Mouse (Mus musculus) liver, postnatal 0 days (tissue): Measurements from ENCODE around the gene Neurog1. TPM values are rescaled to one million over a fixed set of nuclear protein-coding genes. Genes with fewer than 3 reads are reported as not detected.

ENCODE experiments used
- ATAC-seq: fragments of 200-750 bp; cut with Nextera tagmentation; 2 replicates; pipeline ENCODE4 v1.8.0; 2017; ENCODE audit warnings: mild to moderate bottlenecking, moderate library complexity
- DNase-seq: peaks from one replicate; pipeline ENCODE4 v3.0.0-alpha.2; 2016
- H3K27ac ChIP-seq: fragments of 300-500 bp; sonication (generic); 2 replicates; pipeline ENCODE4 v1.5.1; 2014; ENCODE audit warnings: antibody characterized with exemption, moderate library complexity, mild to moderate bottlenecking, low read depth
- H3K27me3 ChIP-seq: fragments of 300-500 bp; sonication (generic); 2 replicates; pipeline ENCODE4 v1.6.1; 2014; ENCODE audit warnings: low read length, control low read depth, mixed read lengths; ENCODE audit not compliant: insufficient read depth
- H3K36me3 ChIP-seq: fragments of 300-500 bp; sonication (generic); replicated peaks from 2 replicates; pipeline ENCODE4 v1.6.1; 2014; ENCODE audit warnings: mild to moderate bottlenecking, control low read depth, low read length, moderate library complexity, mixed read lengths; ENCODE audit not compliant: insufficient read depth
- H3K4me1 ChIP-seq: fragments of 300-500 bp; sonication (generic); 2 replicates; pipeline ENCODE4 v1.6.1; 2014; ENCODE audit warnings: antibody characterized with exemption, mild to moderate bottlenecking, control low read depth; ENCODE audit not compliant: insufficient read depth
- H3K4me2 ChIP-seq: fragments of 300-500 bp; sonication (generic); 2 replicates; pipeline ENCODE4 v1.6.1; 2014; ENCODE audit warnings: low read depth, mild to moderate bottlenecking, low read length, moderate library complexity, mixed read lengths
- H3K4me3 ChIP-seq: fragments of 300-500 bp; sonication (generic); 2 replicates; pipeline ENCODE4 v1.5.1; 2014; ENCODE audit warnings: low read depth, low read length
- H3K9ac ChIP-seq: fragments of 300-500 bp; sonication (generic); replicated peaks from 2 replicates; pipeline ENCODE4 v1.6.1; 2014; ENCODE audit warnings: mild to moderate bottlenecking, moderate library complexity
- H3K9me3 ChIP-seq: fragments of 300-500 bp; sonication (generic); 2 replicates; pipeline ENCODE4 v1.6.1; 2016; ENCODE audit warnings: mild to moderate bottlenecking, control low read depth, low read length, mixed read lengths
- CTCF ChIP-seq: sonication (generic); IDR thresholded peaks from 2 replicates; pipeline ENCODE4 v1.5.1; 2016; ENCODE audit warnings: antibody characterized with exemption, low read depth
- EP300 ChIP-seq: IDR thresholded peaks from 2 replicates; pipeline ENCODE4 v1.6.1; 2016; ENCODE audit warnings: antibody characterized with exemption, low read depth, mild to moderate bottlenecking
- WGBS: fragments of 180-500 bp; shearing (Covaris S2); extraction: QIAGEN DNeasy Blood & Tissue Kit; methylation state at CpG from one replicate; pipeline ENCODE4 v1.1.7; 2014; ENCODE audit not compliant: insufficient replicate concordance; 5-methylcytosine and 5-hydroxymethylcytosine counted together
- polyA plus RNA-seq: library from polyadenylated mRNA; unstranded; fragments of >200 nt; fragmentation: Nextera tagmentation; extraction: Ambion mirVana; gene quantifications from 2 replicates; pipeline ENCODE4 v1.2.1, GENCODE M21; 2015

Gene Neurog1
- polyA plus RNA-seq, 1 experiment from 2014 or later: not detected

- no peak overlapping the region for H3K4me2 ChIP-seq
- H3K27ac ChIP-seq: no peak overlapping the region
- H3K9me3 ChIP-seq: no peaks in the 10 kb centered on the region; the same call in 1 of the 2 replicates
- H3K36me3 ChIP-seq: no peaks in the 10 kb centered on the region
- ATAC-seq: no peak
- no peak for DNase-seq
- TF ChIP-seq EP300: no peak
- TF ChIP-seq CTCF: no peak
- WGBS: 70% methylated on average over 16 of the region's 16 CpGs
- 0 out of 2 replicates have a peak, but pooled peaks cover 5% of the 10 kb centered on the region for H3K27me3 ChIP-seq
- no peaks in the 10 kb centered on the region for H3K4me1 ChIP-seq
- no peak overlapping the region for H3K9ac ChIP-seq
- H3K4me3 ChIP-seq: no peak overlapping the region
These were observed 11.8 kb downstream of the Neurog1 start for GRCm38 (mm10) chr13:56240012-56240770.

GRCm38 (mm10) chr13:56237905-56238304, 14.1 kb downstream of the Neurog1 start:
- no peak overlapping the region for H3K4me3 ChIP-seq
- 61% methylated on average over 10 of the region's 10 CpGs for WGBS
- ATAC-seq: no peak

GRCm38 (mm10) chr13:56236194-56236593, 15.8 kb downstream of the Neurog1 start:
- Histone ChIP-seq H3K36me3 (no peaks in the 10 kb centered on the region), H3K27me3 (0 out of 2 replicates have a peak, but pooled peaks cover 5% of the 10 kb centered on the region), H3K4me1 (no peaks in the 10 kb centered on the region), H3K27ac (no peak overlapping the region), H3K4me3 (no peak overlapping the region), H3K9me3 (no peaks in the 10 kb centered on the region), H3K9ac (no peak overlapping the region), H3K4me2 (no peak overlapping the region)
- DNase-seq (no peak), ATAC-seq (no peak)
- WGBS: 25% methylated on average over 7 of the region's 7 CpGs
- TF ChIP-seq EP300 (no peak), CTCF (no peak)

More at GRCm38 (mm10) chr13:56237905-56238304, 14.1 kb downstream of the Neurog1 start:
- Histone ChIP-seq H3K27me3 (0 out of 2 replicates have a peak, but pooled peaks cover 5% of the 10 kb centered on the region), H3K36me3 (no peaks in the 10 kb centered on the region), H3K4me1 (no peaks in the 10 kb centered on the region), H3K9ac (no peak overlapping the region), H3K4me2 (no peak overlapping the region), H3K9me3 (no peaks in the 10 kb centered on the region), H3K27ac (no peak overlapping the region)
- TF ChIP-seq CTCF: no peak
- no peak for TF ChIP-seq EP300
- no peak for DNase-seq

GRCm38 (mm10) chr13:56228790-56229189, 23.2 kb downstream of the Neurog1 start:
- H3K4me3 ChIP-seq: no peak overlapping the region
- DNase-seq (no peak), ATAC-seq (no peak)
- peaks cover 12% of the 10 kb centered on the region for H3K27me3 ChIP-seq
- H3K27ac ChIP-seq: no peak overlapping the region
- no peaks in the 10 kb centered on the region for H3K4me1 ChIP-seq
- TF ChIP-seq EP300: no peak
- no peak for TF ChIP-seq CTCF
- no peaks in the 10 kb centered on the region for H3K36me3 ChIP-seq
- 22% methylated on average over 7 of the region's 7 CpGs for WGBS
- H3K9ac ChIP-seq: no peak overlapping the region
- no peak overlapping the region for H3K4me2 ChIP-seq
- H3K9me3 ChIP-seq: no peaks in the 10 kb centered on the region

- WGBS: 22% methylated on average over 10 of the region's 10 CpGs
- no peak for TF ChIP-seq CTCF
- no peak for TF ChIP-seq EP300
- no peak overlapping the region for H3K4me3 ChIP-seq
- ATAC-seq (no peak), DNase-seq (no peak)
- no peak overlapping the region for H3K4me2 ChIP-seq
- peaks cover 36% of the 10 kb centered on the region for H3K27me3 ChIP-seq
- no peaks in the 10 kb centered on the region for H3K4me1 ChIP-seq
- H3K9me3 ChIP-seq: no peaks in the 10 kb centered on the region
- H3K9ac ChIP-seq: no peak overlapping the region
- no peak overlapping the region for H3K27ac ChIP-seq
- no peaks in the 10 kb centered on the region for H3K36me3 ChIP-seq
These were observed 25.6 kb downstream of the Neurog1 start for GRCm38 (mm10) chr13:56226175-56226954.

GRCm38 (mm10) chr13:56223625-56224024, 28.3 kb downstream of the Neurog1 start:
- DNase-seq: no peak
- Histone ChIP-seq H3K36me3 (no peaks in the 10 kb centered on the region), H3K27ac (no peak overlapping the region), H3K27me3 (peaks cover 59% of the 10 kb centered on the region), H3K4me3 (no peak overlapping the region), H3K9me3 (no peaks in the 10 kb centered on the region), H3K4me2 (no peak overlapping the region), H3K9ac (no peak overlapping the region), H3K4me1 (no peaks in the 10 kb centered on the region)
- no peak for ATAC-seq
- no peak for TF ChIP-seq CTCF
- no peak for TF ChIP-seq EP300
- WGBS: 2% methylated on average over 21 of the region's 21 CpGs
